Mouse (Mus musculus) bone marrow macrophage, adult 2 months (primary cell): ENCODE measurements around the gene 9530053A07Rik.

ENCODE experiments used
- CTCF ChIP-seq: IDR thresholded peaks from 2 replicates; pipeline ENCODE4 v1.5.1; 2012; ENCODE audit warnings: low read depth, mild to moderate bottlenecking, low read length, moderate library complexity
- POLR2A ChIP-seq: IDR thresholded peaks from 2 replicates; pipeline ENCODE4 v1.6.1; 2012; ENCODE audit warnings: mild to moderate bottlenecking, low read depth, low read length, borderline replicate concordance

DNA sequence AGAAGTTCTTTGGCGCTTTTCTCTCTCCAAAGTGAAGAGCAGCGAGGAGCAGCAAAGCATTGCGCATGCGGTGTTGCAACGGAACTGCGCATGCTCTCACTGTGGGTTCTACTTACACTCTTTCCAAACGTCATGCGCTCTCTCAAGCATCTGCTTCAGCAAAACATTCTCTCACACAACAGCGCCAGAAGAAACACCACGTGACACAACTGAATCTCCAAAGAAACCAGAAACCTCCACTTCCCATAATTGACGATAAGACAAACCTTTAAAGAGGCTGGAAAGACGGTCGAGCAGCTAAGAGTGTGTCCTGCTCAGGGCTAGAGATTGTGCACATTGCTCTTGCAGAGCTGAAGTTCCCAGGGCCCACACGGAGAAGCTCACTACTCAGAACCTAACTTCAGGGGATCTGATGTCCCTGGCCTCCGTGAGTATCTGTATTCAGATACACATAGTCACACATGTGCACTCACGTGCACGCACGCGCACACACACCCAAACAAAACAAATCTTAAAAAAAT lies 79.8 kb downstream of the 9530053A07Rik start:
- TF ChIP-seq CTCF (no peak), POLR2A (no peak)
